Mouse (Mus musculus) retina, postnatal 7 days (tissue): ENCODE measurements around the gene Fhod1.
"Not testable (repeated sequence)": the region's sequence is repeated elsewhere in the genome, so short reads cannot be mapped to it uniquely, and the experiment has no call there.

ENCODE experiments used
- DNase-seq: peaks from one replicate; pipeline ENCODE4 v3.0.0-alpha.2; 2012; ENCODE audit warnings: low read depth, low spot score

Gene Fhod1

GRCm38 (mm10) chr8:105295895-105296573, 51.7 kb downstream of the Fhod1 start, which contains the start of gene Exoc3l:
Gene Exoc3l (minus strand): TSS chr8:105296101.
- DNase-seq, result no peak

GRCm38 (mm10) chr8:105295256-105295655, 52.5 kb downstream of the Fhod1 start:
- no peak for DNase-seq

- no peak for DNase-seq
Measured at GRCm38 (mm10) chr8:105294776-105295175, 53.0 kb downstream of the Fhod1 start.

GRCm38 (mm10) chr8:105293405-105293804, 54.3 kb downstream of the Fhod1 start:
- no peak for DNase-seq

DNA sequence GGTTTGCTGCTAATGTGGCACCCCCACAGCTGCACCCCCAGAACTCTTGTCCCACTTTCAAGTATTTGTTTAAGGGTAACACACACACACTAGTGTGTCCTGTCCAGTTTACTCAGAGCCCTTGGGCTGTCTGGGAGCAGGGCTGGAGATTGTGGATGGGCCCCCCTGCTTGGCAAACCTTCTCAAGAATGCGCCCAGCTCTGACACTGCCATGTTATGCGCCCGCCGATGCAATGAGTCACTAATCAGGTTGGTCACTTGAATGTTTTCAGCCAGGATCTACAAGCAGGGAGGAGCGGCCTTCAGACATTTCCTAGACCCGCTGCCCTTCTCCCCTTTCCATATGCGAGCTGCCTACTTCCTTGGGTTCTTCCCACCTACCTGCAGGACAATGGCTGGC, 55.3 kb downstream of the Fhod1 start:
- DNase-seq, result no peak

GRCm38 (mm10) chr8:105291802-105292201, 56.0 kb downstream of the Fhod1 start:
- DNase-seq, result not testable (repeated sequence)

DNA sequence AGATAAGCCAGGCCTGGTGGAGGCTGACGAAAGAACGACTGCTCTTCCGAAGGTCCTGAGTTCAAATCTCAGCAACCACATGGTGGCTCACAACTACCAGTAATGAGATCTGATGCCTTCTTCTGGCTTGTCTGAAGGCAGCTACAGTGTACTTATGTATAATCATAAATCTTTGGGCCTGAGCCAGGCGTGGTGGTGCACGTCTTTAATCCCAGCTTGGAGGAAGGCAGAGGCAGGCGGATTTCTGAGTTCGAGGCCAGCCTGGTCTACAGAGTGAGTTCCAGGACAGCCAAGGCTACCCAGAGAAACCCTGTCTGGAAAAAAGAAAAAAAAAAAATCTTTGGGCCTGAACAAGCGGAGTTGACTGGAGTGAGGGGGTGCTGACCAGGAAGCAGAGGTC, 56.4 kb downstream of the Fhod1 start:
- not testable (repeated sequence) for DNase-seq

GRCm38 (mm10) chr8:105290554-105291314, 57.0 kb downstream of the Fhod1 start:
- peak; percentile 80 for DNase-seq

GRCm38 (mm10) chr8:105289805-105290460, 57.8 kb downstream of the Fhod1 start, which contains the start of gene 4931428F04Rik:
Gene 4931428F04Rik (minus strand): TSS chr8:105289864.
- DNase-seq, result no peak

DNA sequence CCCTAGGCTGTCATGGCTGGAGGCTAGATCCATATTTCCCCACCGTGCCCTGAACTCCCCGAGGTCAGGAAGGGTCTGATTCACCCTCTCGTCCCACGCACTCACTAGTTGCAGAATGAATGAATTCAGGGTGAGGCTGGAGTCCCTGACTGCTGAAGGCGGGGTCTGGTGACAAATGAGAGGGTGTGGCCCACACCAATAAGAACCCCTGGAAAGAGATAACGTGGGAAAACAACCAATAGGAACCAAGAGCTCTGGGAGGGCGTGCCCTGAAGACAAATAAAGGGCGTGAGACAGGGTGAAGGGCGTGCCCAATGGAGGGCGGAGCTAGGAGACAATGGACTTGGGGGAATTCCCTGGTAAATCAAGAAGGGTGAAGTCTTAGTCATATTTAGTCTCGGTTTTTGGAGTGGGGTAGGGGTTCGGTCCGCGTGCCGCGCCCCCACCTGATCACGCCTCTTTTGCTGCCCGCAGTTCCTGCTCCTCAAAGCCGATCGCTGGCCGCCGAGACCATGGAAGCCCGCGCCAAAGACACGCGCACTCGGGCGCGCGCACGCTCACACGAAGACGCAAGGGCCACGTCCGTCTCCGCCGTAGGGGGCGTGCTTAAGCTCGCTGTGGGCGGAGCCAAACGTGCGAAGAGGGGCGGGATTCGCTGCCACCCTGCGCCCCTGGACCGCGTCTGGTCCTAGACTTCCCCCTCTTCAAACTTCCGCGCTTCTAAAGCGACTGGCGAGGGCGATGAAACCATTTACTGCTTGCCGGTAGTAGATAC, 58.6 kb downstream of the Fhod1 start:
- peak; percentile 94 for DNase-seq

DNA sequence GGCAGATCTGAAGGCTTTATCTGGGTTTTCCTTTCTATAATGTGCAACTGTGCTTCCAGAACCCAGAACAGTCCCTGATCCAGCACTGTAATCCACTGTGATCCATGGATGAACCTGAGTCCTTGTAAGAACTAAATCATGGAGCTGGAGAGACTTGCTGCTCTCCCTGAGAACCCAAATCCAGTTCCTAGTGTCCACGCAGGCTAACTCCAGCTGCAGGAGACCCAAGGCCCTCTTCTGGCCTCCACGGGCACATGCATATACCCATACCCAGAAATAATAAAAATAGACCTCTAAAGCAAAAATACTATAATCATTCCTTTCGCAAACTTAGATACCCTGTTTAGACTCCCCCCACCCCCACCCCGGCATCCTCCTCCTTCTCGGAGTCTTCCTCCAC, 59.5 kb downstream of the Fhod1 start:
- no peak for DNase-seq

DNA sequence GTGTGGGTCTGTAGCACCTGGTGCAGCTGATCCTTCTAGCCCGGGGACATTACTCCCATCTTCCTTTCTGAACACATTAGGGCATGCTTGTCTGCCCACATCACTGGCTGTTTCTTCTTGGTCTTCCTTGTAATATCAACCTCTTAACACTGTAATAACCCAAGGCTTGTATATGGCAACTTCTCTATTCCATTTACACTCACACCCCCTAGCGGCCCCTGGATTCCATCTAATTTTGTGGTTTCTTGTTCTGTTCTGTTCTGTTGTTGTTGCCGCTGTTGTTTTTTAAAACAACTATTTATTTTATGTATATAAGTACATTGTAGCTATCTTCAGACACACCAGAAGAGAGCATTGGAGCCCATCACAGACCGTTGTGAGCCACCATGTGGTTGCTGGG, 60.8 kb downstream of the Fhod1 start:
- DNase-seq, result no peak

GRCm38 (mm10) chr8:105285514-105285913, 62.2 kb downstream of the Fhod1 start:
- DNase-seq, result no peak

DNA sequence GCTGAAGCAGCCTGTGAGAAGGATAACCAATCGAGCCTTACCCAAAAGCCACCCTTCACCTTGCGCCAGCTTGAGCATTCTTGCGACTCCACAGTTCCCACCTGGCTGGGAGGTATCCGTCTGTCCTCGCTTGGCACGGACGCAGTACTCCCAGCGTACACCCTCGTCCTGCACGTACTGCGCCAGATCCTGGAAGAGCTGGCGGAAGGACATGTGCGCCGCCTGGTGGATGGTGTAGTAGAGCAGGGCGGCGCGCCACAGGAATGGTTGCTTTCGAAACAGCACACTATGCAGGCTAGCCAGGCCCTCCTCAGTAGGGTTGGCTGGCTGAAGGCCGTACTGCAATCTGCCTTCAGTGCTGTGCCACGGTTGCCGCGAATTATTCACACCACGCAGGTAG, 64.7 kb downstream of the Fhod1 start:
- no peak for DNase-seq

GRCm38 (mm10) chr8:105282239-105282638, 65.5 kb downstream of the Fhod1 start:
- no peak for DNase-seq

- DNase-seq, result no peak
Measured at GRCm38 (mm10) chr8:105281821-105282220, 65.9 kb downstream of the Fhod1 start.

DNA sequence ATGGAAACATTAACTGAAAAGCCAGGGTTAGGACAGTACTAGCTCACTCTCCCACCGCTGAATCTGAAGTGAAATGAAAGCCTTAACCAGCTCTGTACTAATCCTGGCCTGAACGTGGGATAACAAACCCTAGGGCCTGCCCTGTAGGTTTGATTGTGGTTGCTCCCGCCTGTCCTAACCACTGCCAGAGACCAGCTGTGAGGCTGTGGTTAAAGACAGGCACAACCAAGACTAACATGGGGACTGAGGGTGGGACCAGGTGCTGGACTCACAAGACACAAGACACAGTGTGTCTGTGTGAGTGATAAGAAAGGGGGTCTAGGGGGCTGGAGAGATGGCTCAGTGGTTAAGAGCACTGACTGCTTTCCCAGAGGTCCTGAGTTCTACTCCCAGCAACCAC, 67.2 kb downstream of the Fhod1 start:
- no peak for DNase-seq
